Mouse (Mus musculus): ENCODE measurements at regions not wholly inside any gene's neighbourhood (a gene's known extent, or its start where the extent isn't known, plus 50 kb on each side); places are given as distances from the start of the nearest gene placed in this dataset.

DNA sequence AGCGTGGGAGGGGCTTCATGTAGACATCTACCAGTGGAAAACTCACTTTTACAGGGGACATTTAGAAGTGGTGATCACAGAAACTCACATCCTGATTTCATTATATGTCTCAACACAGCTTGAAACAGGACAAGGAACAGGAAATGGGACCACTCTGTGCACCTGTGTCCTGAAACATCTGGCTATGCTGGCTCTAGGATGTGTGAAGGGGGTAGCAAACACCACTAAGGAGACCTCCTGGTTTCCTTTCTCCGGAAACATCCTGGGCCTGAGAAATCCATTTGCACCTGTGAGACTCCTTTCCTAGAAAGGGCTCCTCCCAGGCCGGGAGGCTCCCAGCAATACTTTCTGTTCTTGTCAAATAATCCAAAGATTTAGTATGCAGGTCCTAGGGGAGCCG is 167.1 kb downstream of the Opa1 start:
- TF ChIP-seq NELFE (IDR thresholded peaks at IDR 0.05; ENCODE audit: low read depth, low read length) (no peak), CTCF (conservative IDR thresholded peaks at IDR 0.05 in 1 of 2, IDR thresholded peaks at IDR 0.05 in 1 of 2; ENCODE audit: low read depth in 2 of 2, low read length in 2 of 2) (no peak), SIN3A (IDR thresholded peaks at IDR 0.05; ENCODE audit: low read length) (no peak), NRF1 (IDR thresholded peaks at IDR 0.05; ENCODE audit: low read depth, low read length) (no peak), TBP (conservative IDR thresholded peaks at IDR 0.05; ENCODE audit: low read depth, low read length) (no peak)

Measured in CH12.LX (cell line).